Mouse (Mus musculus) limb, embryonic 11.5 days (tissue): ENCODE measurements around the gene Traf1. TPM values are rescaled to one million over a fixed set of nuclear protein-coding genes. Genes with fewer than 3 reads are reported as not detected.

ENCODE experiments used
- ATAC-seq: fragments of 200-750 bp; cut with Nextera tagmentation; 2 replicates; pipeline ENCODE4 v1.8.0; 2017; ENCODE audit warnings: low read depth; ENCODE audit not compliant: insufficient number of reproducible peaks, low FRiP score, low TSS enrichment
- DNase-seq: peaks from one replicate; pipeline ENCODE4 v3.0.0-alpha.2; 2015; ENCODE audit warnings: low spot score
- H3K27ac ChIP-seq: fragments of 300-500 bp; sonication (generic); replicated peaks from 2 replicates; pipeline ENCODE4 v1.5.1; 2014; ENCODE audit warnings: low read depth, mild to moderate bottlenecking, low read length
- H3K27me3 ChIP-seq: fragments of 300-500 bp; sonication (generic); 2 replicates; pipeline ENCODE4 v1.6.1; 2014; ENCODE audit warnings: mild to moderate bottlenecking, low read length, mixed read lengths; ENCODE audit not compliant: control insufficient read depth, insufficient read depth
- H3K36me3 ChIP-seq: fragments of 300-500 bp; sonication (generic); 2 replicates; pipeline ENCODE4 v1.6.1; 2014; ENCODE audit warnings: mild to moderate bottlenecking, low read length, moderate library complexity, mixed read lengths; ENCODE audit not compliant: control insufficient read depth, insufficient read depth
- H3K4me1 ChIP-seq: fragments of 300-500 bp; sonication (generic); 2 replicates; pipeline ENCODE4 v1.6.1; 2014; ENCODE audit warnings: low read length, mixed read lengths; ENCODE audit not compliant: control insufficient read depth, insufficient read depth
- H3K4me2 ChIP-seq: fragments of 300-500 bp; sonication (generic); 2 replicates; pipeline ENCODE4 v1.6.1; 2014; ENCODE audit warnings: low read depth, mild to moderate bottlenecking, moderate library complexity; ENCODE audit not compliant: severe bottlenecking
- H3K4me3 ChIP-seq: fragments of 300-500 bp; sonication (generic); 2 replicates; pipeline ENCODE4 v1.5.1; 2014; ENCODE audit warnings: low read depth, low read length
- H3K9ac ChIP-seq: fragments of 300-500 bp; sonication (generic); 2 replicates; pipeline ENCODE4 v1.6.1; 2014; ENCODE audit warnings: mild to moderate bottlenecking, low read length
- H3K9me3 ChIP-seq: fragments of 300-500 bp; sonication (generic); 2 replicates; pipeline ENCODE4 v1.6.1; 2016; ENCODE audit warnings: low read length; ENCODE audit not compliant: control insufficient read depth
- WGBS: fragments of 180-500 bp; shearing (Covaris S2); extraction: QIAGEN DNeasy Blood & Tissue Kit; methylation state at CpG from one replicate; pipeline ENCODE4 v1.1.7; 2014; 5-methylcytosine and 5-hydroxymethylcytosine counted together
- polyA plus RNA-seq: library from polyadenylated mRNA; unstranded; fragments of >200 nt; fragmentation: Nextera tagmentation; extraction: Ambion mirVana; gene quantifications from 2 replicates; pipeline ENCODE4 v1.2.1, GENCODE M21; 2014

The Traf1 gene
- polyA plus RNA-seq, 1 experiment from 2014 or later: 0.15 TPM

GRCm38 (mm10) chr2:34915103-34915502, 46.5 kb downstream of the Traf1 start:
- Histone ChIP-seq H3K4me3 (no peak overlapping the region), H3K27ac (no peak overlapping the region), H3K4me1 (peaks cover 6% of the 10 kb centered on the region), H3K9me3 (no peaks in the 10 kb centered on the region), H3K36me3 (no peaks in the 10 kb centered on the region), H3K4me2 (no peak overlapping the region), H3K9ac (no peak overlapping the region), H3K27me3 (peaks cover 51% of the 10 kb centered on the region)
- ATAC-seq (no peak), DNase-seq (no peak)
- 47% methylated on average over 2 of the region's 2 CpGs for WGBS

GRCm38 (mm10) chr2:34914823-34915082, 46.8 kb downstream of the Traf1 start:
- Histone ChIP-seq H3K36me3 (no peaks in the 10 kb centered on the region), H3K27ac (no peak overlapping the region), H3K9ac (no peak overlapping the region), H3K27me3 (peaks cover 51% of the 10 kb centered on the region), H3K4me2 (no peak overlapping the region; the same call in 1 of the 2 replicates), H3K4me3 (no peak overlapping the region), H3K9me3 (no peaks in the 10 kb centered on the region), H3K4me1 (peaks cover 6% of the 10 kb centered on the region)
- 18% methylated on average over 2 of the region's 2 CpGs for WGBS
- no peak for ATAC-seq
- DNase-seq: no peak

- peak overlapping the region; percentile 34; the same call in 1 of the 2 replicates for H3K9ac ChIP-seq
- ATAC-seq (no peak), DNase-seq (peak; percentile 35)
- peak overlapping the region; percentile 89 for H3K4me2 ChIP-seq
- peak overlapping the region; percentile 46 for H3K4me3 ChIP-seq
- no peak overlapping the region for H3K27ac ChIP-seq
- H3K9me3 ChIP-seq: no peaks in the 10 kb centered on the region
- peaks cover 6% of the 10 kb centered on the region for H3K4me1 ChIP-seq
- H3K27me3 ChIP-seq: peaks cover 51% of the 10 kb centered on the region
- WGBS: 4% methylated on average over 47 of the region's 50 CpGs
- H3K36me3 ChIP-seq: no peaks in the 10 kb centered on the region
Measured at GRCm38 (mm10) chr2:34914069-34914822, 47.3 kb downstream of the Traf1 start.

- peak within 1 kb of the TSS; percentile 89 for H3K4me2 ChIP-seq
- WGBS: under 1% methylated on average over 62 of the region's 64 CpGs
- peak within 1 kb of the TSS; percentile 46 for H3K4me3 ChIP-seq
- peak within 1 kb of the TSS; percentile 34 for H3K9ac ChIP-seq
- DNase-seq (no peak), ATAC-seq (no peak)
- H3K36me3 ChIP-seq: no peaks in the 10 kb centered on the region
- H3K27me3 ChIP-seq: peaks cover 48% of the 10 kb centered on the region
- H3K4me1 ChIP-seq: peaks cover 6% of the 10 kb centered on the region
- no peak within 1 kb of the TSS for H3K27ac ChIP-seq
- H3K9me3 ChIP-seq: no peaks in the 10 kb centered on the region
Measured at GRCm38 (mm10) chr2:34913218-34914068, 48.1 kb downstream of the Traf1 start, which contains the start of gene Phf19. Gene Phf19 (minus strand): TSS chr2:34914026.

GRCm38 (mm10) chr2:34912613-34913012, 49.0 kb downstream of the Traf1 start:
- Histone ChIP-seq H3K4me1 (peaks cover 6% of the 10 kb centered on the region), H3K27me3 (peaks cover 48% of the 10 kb centered on the region), H3K4me3 (no peak overlapping the region), H3K4me2 (peak overlapping the region; percentile 89), H3K9me3 (no peaks in the 10 kb centered on the region), H3K9ac (no peak overlapping the region), H3K27ac (no peak overlapping the region), H3K36me3 (no peaks in the 10 kb centered on the region)
- WGBS: 28% methylated on average over 7 of the region's 7 CpGs
- DNase-seq: no peak
- no peak for ATAC-seq

GRCm38 (mm10) chr2:34911871-34912270, 49.7 kb downstream of the Traf1 start:
- Histone ChIP-seq H3K27ac (no peak overlapping the region), H3K4me2 (no peak overlapping the region), H3K27me3 (peaks cover 48% of the 10 kb centered on the region), H3K9ac (no peak overlapping the region), H3K9me3 (no peaks in the 10 kb centered on the region), H3K36me3 (no peaks in the 10 kb centered on the region), H3K4me1 (peaks cover 6% of the 10 kb centered on the region), H3K4me3 (no peak overlapping the region)
- no peak for ATAC-seq
- 79% methylated on average over 5 of the region's 5 CpGs for WGBS
- no peak for DNase-seq

GRCm38 (mm10) chr2:34909719-34910118, 51.9 kb downstream of the Traf1 start:
- H3K4me1 ChIP-seq: peaks cover 9% of the 10 kb centered on the region
- no peak overlapping the region for H3K9ac ChIP-seq
- DNase-seq (no peak), ATAC-seq (no peak)
- H3K9me3 ChIP-seq: no peaks in the 10 kb centered on the region
- H3K36me3 ChIP-seq: no peaks in the 10 kb centered on the region
- WGBS: 88% methylated on average over 4 of the region's 4 CpGs
- no peak overlapping the region for H3K4me2 ChIP-seq
- H3K4me3 ChIP-seq: no peak overlapping the region
- H3K27me3 ChIP-seq: peaks cover 44% of the 10 kb centered on the region
- H3K27ac ChIP-seq: no peak overlapping the region

- no peaks in the 10 kb centered on the region for H3K36me3 ChIP-seq
- peaks cover 17% of the 10 kb centered on the region for H3K27me3 ChIP-seq
- no peak overlapping the region for H3K4me3 ChIP-seq
- H3K9ac ChIP-seq: no peak overlapping the region
- H3K9me3 ChIP-seq: no peaks in the 10 kb centered on the region
- DNase-seq (no peak), ATAC-seq (no peak)
- 53% methylated on average over 12 of the region's 12 CpGs for WGBS
- H3K4me2 ChIP-seq: no peak overlapping the region
- H3K4me1 ChIP-seq: 0 out of 2 replicates have a peak, but pooled peaks cover 7% of the 10 kb centered on the region
- no peak overlapping the region for H3K27ac ChIP-seq
Measured at GRCm38 (mm10) chr2:34906861-34907604, 54.5 kb downstream of the Traf1 start.
